ENCODE assay signal across 8 mouse cellular contexts in genomic region chr13:64162626-64163025, GRCm38 (mm10). TPM values are rescaled to one million over a fixed set of nuclear protein-coding genes. Genes with fewer than 3 reads are reported as not detected.
DNase-seq lines count a peak whose midpoint lies in the region; ATAC-seq and TF ChIP-seq lines count a peak whose summit lies in the region.

No protein-coding gene starts in this region.

- H3K27ac ChIP-seq in layer of hippocampus, adult 2 months, result peak overlapping the region; percentile 90
- H3K27ac ChIP-seq in bone marrow, adult 2 months (ENCODE audit: control insufficient read depth, insufficient read depth, low read depth, low read length, poor library complexity), result no peak overlapping the region
- H3K27ac ChIP-seq in forebrain, embryonic 14.5 days (ENCODE audit: low read depth, low read length), result no peak overlapping the region
- H3K27ac ChIP-seq in kidney, postnatal 0 days, result no peak overlapping the region
- H3K27ac ChIP-seq in midbrain, embryonic 15.5 days, result no peak overlapping the region

- peak overlapping the region; percentile 97 for H3K4me2 ChIP-seq in forebrain, embryonic 14.5 days (ENCODE audit: low read length)
- H3K4me2 ChIP-seq in kidney, postnatal 0 days (ENCODE audit: low read length), result peak overlapping the region; percentile 98
- peak overlapping the region; percentile 81 for H3K4me2 ChIP-seq in midbrain, embryonic 15.5 days

- WGBS in bone marrow, adult 2 months, result 37% methylated on average over 14 of the region's 14 CpGs
- WGBS in forebrain, embryonic 14.5 days, result under 1% methylated on average over 14 of the region's 14 CpGs
- WGBS in kidney, postnatal 0 days, result 4% methylated on average over 14 of the region's 14 CpGs
- WGBS in midbrain, embryonic 15.5 days, result under 1% methylated on average over 14 of the region's 14 CpGs

- H3K27me3 ChIP-seq in forebrain, embryonic 14.5 days (replicated peaks; ENCODE audit: control insufficient read depth, insufficient read depth, low read length), result 0 out of 2 replicates have a peak, but pooled peaks cover 3% of the 10 kb centered on the region
- H3K27me3 ChIP-seq in kidney, postnatal 0 days (ENCODE audit: insufficient read depth, low read length), result no peaks in the 10 kb centered on the region
- peaks cover 4% of the 10 kb centered on the region; the same call in 1 of the 2 replicates for H3K27me3 ChIP-seq in midbrain, embryonic 15.5 days (replicated peaks)

- peak overlapping the region; percentile 87 for H3K4me3 ChIP-seq in layer of hippocampus, adult 2 months
- H3K4me3 ChIP-seq in bone marrow, adult 2 months (replicated peaks; ENCODE audit: control insufficient read depth, low read depth, low read length), result peak overlapping the region; percentile 84
- peak overlapping the region; percentile 74 for H3K4me3 ChIP-seq in forebrain, embryonic 14.5 days (ENCODE audit: low read depth, low read length)
- H3K4me3 ChIP-seq in kidney, postnatal 0 days (replicated peaks; ENCODE audit: low read depth, low read length), result peak overlapping the region; percentile 82
- peak overlapping the region; percentile 86 for H3K4me3 ChIP-seq in midbrain, embryonic 15.5 days

- peaks cover 3% of the 10 kb centered on the region; the same call in 1 of the 2 replicates for H3K4me1 ChIP-seq in bone marrow, adult 2 months (ENCODE audit: control insufficient read depth, insufficient read depth, low read length)
- peaks cover 10% of the 10 kb centered on the region for H3K4me1 ChIP-seq in forebrain, embryonic 14.5 days (ENCODE audit: control insufficient read depth, insufficient read depth, low read length)
- H3K4me1 ChIP-seq in kidney, postnatal 0 days (replicated peaks; ENCODE audit: insufficient read depth, low read length), result 0 out of 2 replicates have a peak, but pooled peaks cover 5% of the 10 kb centered on the region
- peaks cover 14% of the 10 kb centered on the region for H3K4me1 ChIP-seq in midbrain, embryonic 15.5 days

- DNase-seq in layer of hippocampus, adult 2 months (ENCODE audit: low spot score in 2 of 2), result no peak
- no peak for DNase-seq in layer of hippocampus, adult 11-12 months (ENCODE audit: low spot score)
- DNase-seq in forebrain, embryonic 14.5 days (ENCODE audit: low spot score), result peak; percentile 31
- DNase-seq in kidney, postnatal 0 days (ENCODE audit: low spot score), result peak; percentile 33
- DNase-seq in ovary, adult 18-20 months (ENCODE audit: low spot score), result no peak

- H3K36me3 ChIP-seq in forebrain, embryonic 14.5 days (ENCODE audit: control insufficient read depth, insufficient read depth, low read length), result no peaks in the 10 kb centered on the region
- no peaks in the 10 kb centered on the region for H3K36me3 ChIP-seq in kidney, postnatal 0 days (ENCODE audit: insufficient read depth, low read length)
- H3K36me3 ChIP-seq in midbrain, embryonic 15.5 days (replicated peaks), result 0 out of 2 replicates have a peak, but pooled peaks cover 6% of the 10 kb centered on the region

- no peak for TF ChIP-seq CTCF in layer of hippocampus, adult 2 months (conservative IDR thresholded peaks at IDR 0.05)
- no peak for TF ChIP-seq CTCF in bone marrow, adult 2 months (IDR thresholded peaks at IDR 0.05; ENCODE audit: control insufficient read depth, insufficient read depth, low read length)
- TF ChIP-seq CTCF in kidney, postnatal 0 days (IDR thresholded peaks at IDR 0.05; ENCODE audit: low read depth), result no peak

- no peaks in the 10 kb centered on the region for H3K9me3 ChIP-seq in forebrain, embryonic 14.5 days (replicated peaks; ENCODE audit: control insufficient read depth, low read length)
- peaks cover 2% of the 10 kb centered on the region for H3K9me3 ChIP-seq in kidney, postnatal 0 days (replicated peaks; ENCODE audit: low read length)
- peaks cover 8% of the 10 kb centered on the region for H3K9me3 ChIP-seq in midbrain, embryonic 15.5 days

- no peak for ATAC-seq in forebrain, embryonic 14.5 days
- ATAC-seq in kidney, postnatal 0 days (replicated peaks; ENCODE audit: low FRiP score, low read depth), result no peak
- peak; percentile 2; the same call in 1 of the 2 replicates for ATAC-seq in midbrain, embryonic 15.5 days (replicated peaks)
- no peak for ATAC-seq in megakaryocyte-erythroid progenitor cell, adult 5-6 weeks (replicated peaks; ENCODE audit: low FRiP score, low TSS enrichment, poor library complexity, severe bottlenecking)

- H3K9ac ChIP-seq in forebrain, embryonic 14.5 days (ENCODE audit: low read length), result peak overlapping the region; percentile 82
- H3K9ac ChIP-seq in kidney, postnatal 0 days (ENCODE audit: low read depth, low read length), result peak overlapping the region; percentile 90
- peak overlapping the region; percentile 81 for H3K9ac ChIP-seq in midbrain, embryonic 15.5 days

- no peak for TF ChIP-seq POLR2A in bone marrow, adult 2 months (IDR thresholded peaks at IDR 0.05; ENCODE audit: borderline replicate concordance, control insufficient read depth, low read depth, low read length)

RNA-seq across cellular contexts. Expression of gene Habp4, which starts 1.0 kb away (rescaled TPM):
- total RNA-seq in layer of hippocampus, adult 2 months (2021), result 100 to 1,000 TPM; 147 to 149 TPM
- polyA plus RNA-seq in bone marrow, adult 2 months (2011; ENCODE audit: insufficient read depth, insufficient read length, low replicate concordance, missing spikeins), result 5.4 and 7.1 TPM in 2 replicates
- 17.5 and 18.1 TPM in 2 replicates for polyA plus RNA-seq in forebrain, embryonic 14.5 days (2014; fragmentation: Nextera tagmentation; extraction: Ambion mirVana)
- polyA plus RNA-seq in kidney, postnatal 0 days (2015; fragmentation: Nextera tagmentation; extraction: Ambion mirVana), result 32.2 and 37.4 TPM in 2 replicates
- 39.0 and 41.4 TPM in 2 replicates for polyA plus RNA-seq in midbrain, embryonic 15.5 days (2015; fragmentation: Nextera tagmentation; extraction: Ambion mirVana)
- total RNA-seq in megakaryocyte-erythroid progenitor cell, adult 5-6 weeks (2014; fragmentation: Nextera tagmentation), result 3.9 and 7.7 TPM in 2 replicates
- 3.4 and 5.4 TPM in 2 replicates for total RNA-seq in megakaryocyte-erythroid progenitor cell, adult 5-6 weeks (2017)

RNA-seq across cellular contexts. Expression of gene Zfp367, which starts 9.6 kb away (rescaled TPM):
- 10 to 100 TPM; 15.9 to 18.7 TPM for total RNA-seq in layer of hippocampus, adult 2 months (2021)
- 19.3 and 24.3 TPM in 2 replicates for polyA plus RNA-seq in bone marrow, adult 2 months (2011; ENCODE audit: insufficient read depth, insufficient read length, low replicate concordance, missing spikeins)
- polyA plus RNA-seq in forebrain, embryonic 14.5 days (2014; fragmentation: Nextera tagmentation; extraction: Ambion mirVana), result 13.0 and 15.0 TPM in 2 replicates
- 13.1 and 15.2 TPM in 2 replicates for polyA plus RNA-seq in kidney, postnatal 0 days (2015; fragmentation: Nextera tagmentation; extraction: Ambion mirVana)
- polyA plus RNA-seq in midbrain, embryonic 15.5 days (2015; fragmentation: Nextera tagmentation; extraction: Ambion mirVana), result 4.2 and 4.9 TPM in 2 replicates
- 30.2 and 40.8 TPM in 2 replicates for total RNA-seq in megakaryocyte-erythroid progenitor cell, adult 5-6 weeks (2014; fragmentation: Nextera tagmentation)
- total RNA-seq in megakaryocyte-erythroid progenitor cell, adult 5-6 weeks (2017), result 55.3 and 62.6 TPM in 2 replicates

RNA-seq across cellular contexts. Expression of gene Slc35d2, which starts 33.5 kb away (rescaled TPM):
- 1 to 10 TPM in 1 of 2 experiments, under 1 TPM in 1; 0.69 to 1.1 TPM for total RNA-seq in layer of hippocampus, adult 2 months (2021)
- polyA plus RNA-seq in bone marrow, adult 2 months (2011; ENCODE audit: insufficient read depth, insufficient read length, low replicate concordance, missing spikeins), result 3.1 and 11.7 TPM in 2 replicates
- polyA plus RNA-seq in forebrain, embryonic 14.5 days (2014; fragmentation: Nextera tagmentation; extraction: Ambion mirVana), result 0.76 and 1.2 TPM in 2 replicates
- polyA plus RNA-seq in kidney, postnatal 0 days (2015; fragmentation: Nextera tagmentation; extraction: Ambion mirVana), result 8.5 and 9.8 TPM in 2 replicates
- 0.82 and 1.1 TPM in 2 replicates for polyA plus RNA-seq in midbrain, embryonic 15.5 days (2015; fragmentation: Nextera tagmentation; extraction: Ambion mirVana)
- total RNA-seq in megakaryocyte-erythroid progenitor cell, adult 5-6 weeks (2014; fragmentation: Nextera tagmentation), result 1.2 and 1.6 TPM in 2 replicates
- 3.0 and 11.7 TPM in 2 replicates for total RNA-seq in megakaryocyte-erythroid progenitor cell, adult 5-6 weeks (2017)

Comparison
In these comparisons a context has a peak if more than half of its experiments do, and no peak if none do; other contexts are left out.
1. DNase-seq: peak in forebrain, embryonic 14.5 days (single experiment) and kidney, postnatal 0 days (single experiment); none in layer of hippocampus, adult 2 months (0 of 2), layer of hippocampus, adult 11-12 months (single experiment) and ovary, adult 18-20 months (single experiment).
2. Peak in every context shown above with its lines, with median percentiles within 50 percentile points of each other: H3K4me3 ChIP-seq, H3K4me2 ChIP-seq and H3K9ac ChIP-seq.